Mouse (Mus musculus) CH12.LX (cell line): ENCODE measurements around the gene Cfap61.

Source experiments
- CTCF ChIP-seq, 2 experiments: IDR thresholded peaks in 1 of 2; conservative IDR thresholded peaks in 1 of 2; 2 replicates each; pipeline ENCODE4 v1.5.1; 2011 to 2012; ENCODE audit warnings: low read depth in 2 of 2, low read length in 2 of 2, improper control_type of control experiment in 1 of 2, inconsistent platforms in 1 of 2, mild to moderate bottlenecking in 1 of 2, moderate library complexity in 1 of 2
- E2F4 ChIP-seq: IDR thresholded peaks from 2 replicates; pipeline ENCODE4 v1.6.1; 2011; ENCODE audit warnings: low read depth, low read length, improper control_type of control experiment; ENCODE audit not compliant: insufficient replicate concordance
- EP300 ChIP-seq: IDR thresholded peaks from 2 replicates; pipeline ENCODE4 v1.6.1; 2011; ENCODE audit warnings: low read length, improper control_type of control experiment
- HCFC1 ChIP-seq: IDR thresholded peaks from 2 replicates; pipeline ENCODE4 v1.6.1; 2012; ENCODE audit warnings: low read depth, mild to moderate bottlenecking, inconsistent platforms, low read length, improper control_type of control experiment
- IRF4 ChIP-seq: IDR thresholded peaks from 2 replicates; pipeline ENCODE4 v1.6.1; 2014; ENCODE audit warnings: low read depth, mild to moderate bottlenecking, inconsistent platforms, low read length, improper control_type of control experiment
- KAT2A ChIP-seq: IDR thresholded peaks from 2 replicates; pipeline ENCODE4 v1.6.1; 2012; ENCODE audit warnings: low read length, improper control_type of control experiment, inconsistent platforms; ENCODE audit not compliant: insufficient replicate concordance
- MAFK ChIP-seq: IDR thresholded peaks from 2 replicates; pipeline ENCODE4 v1.6.1; 2011; ENCODE audit warnings: low read length, improper control_type of control experiment; ENCODE audit not compliant: insufficient replicate concordance
- MAX ChIP-seq: IDR thresholded peaks from 2 replicates; pipeline ENCODE4 v1.6.1; 2011; ENCODE audit warnings: low read length, improper control_type of control experiment
- POLR2A ChIP-seq: IDR thresholded peaks from 2 replicates; pipeline ENCODE4 v1.6.1; 2011; ENCODE audit warnings: low read depth, mild to moderate bottlenecking, improper control_type of control experiment, low read length
- RAD21 ChIP-seq: IDR thresholded peaks from 2 replicates; pipeline ENCODE4 v1.6.1; 2011; ENCODE audit warnings: low read depth, mild to moderate bottlenecking, low read length, improper control_type of control experiment, moderate library complexity
- SMC3 ChIP-seq: IDR thresholded peaks from 2 replicates; pipeline ENCODE4 v1.6.1; 2011; ENCODE audit warnings: low read depth, low read length, improper control_type of control experiment
- USF1 ChIP-seq: IDR thresholded peaks from 2 replicates; pipeline ENCODE4 v1.6.1; 2014; ENCODE audit warnings: low read depth, mild to moderate bottlenecking, inconsistent platforms, low read length, improper control_type of control experiment
- ZC3H11A ChIP-seq: IDR thresholded peaks from 2 replicates; pipeline ENCODE4 v1.6.1; 2012; ENCODE audit warnings: low read depth, mild to moderate bottlenecking, inconsistent platforms, low read length, improper control_type of control experiment
- ZKSCAN1 ChIP-seq: IDR thresholded peaks from 2 replicates; pipeline ENCODE4 v1.6.1; 2012; ENCODE audit warnings: low read depth, inconsistent platforms, low read length, improper control_type of control experiment, borderline replicate concordance

GRCm38 (mm10) chr2:146121551-146121950 lies 187.0 kb downstream of the Cfap61 start:
- TF ChIP-seq ZKSCAN1 (no peak), CTCF (conservative IDR thresholded peaks at IDR 0.05 in 1 of 2, IDR thresholded peaks at IDR 0.05 in 1 of 2; ENCODE audit: low read depth in 2 of 2, low read length in 2 of 2) (no peak), KAT2A (no peak), EP300 (no peak), ZC3H11A (no peak), POLR2A (no peak), MAFK (no peak), SMC3 (no peak), E2F4 (no peak), HCFC1 (no peak), IRF4 (no peak), MAX (no peak), RAD21 (no peak), USF1 (no peak)
